Mouse (Mus musculus) embryonic facial prominence, embryonic 15.5 days (tissue): ENCODE results near the gene Tigd3. TPM values are rescaled to one million over a fixed set of nuclear protein-coding genes. Genes with fewer than 3 reads are reported as not detected.
A peak's percentile ranks its signal among the peaks of the same experiment; 100 is the strongest.

Experiments used
- ATAC-seq: fragments of 200-750 bp; cut with Nextera tagmentation; 2 replicates; pipeline ENCODE4 v1.8.0; 2017; ENCODE audit warnings: low read depth, moderate TSS enrichment; ENCODE audit not compliant: insufficient number of reproducible peaks, low FRiP score, low TSS enrichment
- H3K27ac ChIP-seq: fragments of 300-500 bp; sonication (generic); replicated peaks from 2 replicates; pipeline ENCODE4 v1.5.1; 2015; ENCODE audit warnings: mild to moderate bottlenecking, inconsistent platforms
- H3K27me3 ChIP-seq: fragments of 300-500 bp; sonication (generic); 2 replicates; pipeline ENCODE4 v1.6.1; 2015; ENCODE audit warnings: inconsistent platforms
- H3K36me3 ChIP-seq: fragments of 300-500 bp; sonication (generic); 2 replicates; pipeline ENCODE4 v1.6.1; 2015; ENCODE audit warnings: mild to moderate bottlenecking, inconsistent platforms
- H3K4me1 ChIP-seq: fragments of 300-500 bp; sonication (generic); 2 replicates; pipeline ENCODE4 v1.6.1; 2015; ENCODE audit warnings: inconsistent platforms
- H3K4me2 ChIP-seq: fragments of 300-500 bp; sonication (generic); replicated peaks from 2 replicates; pipeline ENCODE4 v1.6.1; 2015; ENCODE audit warnings: mild to moderate bottlenecking, inconsistent platforms
- H3K4me3 ChIP-seq: fragments of 300-500 bp; sonication (generic); replicated peaks from 2 replicates; pipeline ENCODE4 v1.5.1; 2015; ENCODE audit warnings: mild to moderate bottlenecking, inconsistent platforms
- H3K9ac ChIP-seq: fragments of 300-500 bp; sonication (generic); 2 replicates; pipeline ENCODE4 v1.6.1; 2015; ENCODE audit warnings: inconsistent platforms
- H3K9me3 ChIP-seq: fragments of 300-500 bp; sonication (generic); replicated peaks from 2 replicates; pipeline ENCODE4 v1.6.1; 2016; ENCODE audit warnings: inconsistent platforms
- WGBS: fragments of 180-500 bp; shearing (Covaris S2); methylation state at CpG from one replicate; pipeline ENCODE4 v1.1.7; 2015; 5-methylcytosine and 5-hydroxymethylcytosine counted together
- polyA plus RNA-seq: library from polyadenylated mRNA; unstranded; fragments of >200 nt; fragmentation: Nextera tagmentation; extraction: Ambion mirVana; gene quantifications from 2 replicates; pipeline ENCODE4 v1.2.1, GENCODE M21; 2015

The Tigd3 gene
- polyA plus RNA-seq, 1 experiment from 2014 or later: 3.4 TPM

DNA sequence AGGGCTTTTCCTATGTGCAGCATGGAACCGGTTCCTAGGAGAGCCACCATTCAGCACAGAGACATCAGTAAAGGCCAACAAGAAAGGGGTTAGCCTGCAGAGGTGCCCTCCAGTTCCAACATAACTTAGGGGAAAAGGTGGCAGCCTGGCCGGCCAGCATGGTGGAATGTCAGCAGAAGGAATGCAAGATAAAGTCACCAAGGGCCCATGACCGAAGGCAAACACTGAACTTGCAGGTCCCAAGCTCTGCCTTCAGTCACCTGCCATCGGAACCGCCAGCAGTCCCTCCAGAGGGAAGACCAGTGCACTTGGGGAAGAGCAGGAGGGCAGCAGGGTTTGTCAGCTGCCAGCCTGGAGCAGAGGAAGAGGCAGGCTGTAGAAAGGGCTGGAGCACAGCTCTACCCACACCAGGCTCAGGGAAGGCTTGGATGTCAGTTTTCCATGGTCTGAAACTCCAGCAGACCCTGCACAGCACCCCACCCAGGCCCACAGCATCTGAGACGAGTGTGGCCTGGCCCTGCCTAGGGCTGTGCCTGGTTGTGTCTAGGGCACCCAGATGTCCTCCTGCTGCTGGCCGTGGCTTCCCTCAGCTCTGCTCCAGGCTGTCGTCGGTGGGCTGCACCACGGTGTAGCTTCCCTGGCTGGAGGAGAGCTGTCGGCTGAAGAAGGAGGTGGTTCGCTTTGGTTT, 41.8 kb downstream of the Tigd3 start:
- Histone ChIP-seq H3K36me3 (peaks cover 46% of the 10 kb centered on the region), H3K4me1 (peaks cover 41% of the 10 kb centered on the region), H3K9ac (no peak overlapping the region), H3K4me3 (no peak overlapping the region), H3K4me2 (no peak overlapping the region), H3K27me3 (no peaks in the 10 kb centered on the region), H3K27ac (peak overlapping the region; percentile 45; the same call in 1 of the 2 replicates), H3K9me3 (no peaks in the 10 kb centered on the region)
- ATAC-seq: no peak
- WGBS: 81% methylated on average over 12 of the region's 12 CpGs

DNA sequence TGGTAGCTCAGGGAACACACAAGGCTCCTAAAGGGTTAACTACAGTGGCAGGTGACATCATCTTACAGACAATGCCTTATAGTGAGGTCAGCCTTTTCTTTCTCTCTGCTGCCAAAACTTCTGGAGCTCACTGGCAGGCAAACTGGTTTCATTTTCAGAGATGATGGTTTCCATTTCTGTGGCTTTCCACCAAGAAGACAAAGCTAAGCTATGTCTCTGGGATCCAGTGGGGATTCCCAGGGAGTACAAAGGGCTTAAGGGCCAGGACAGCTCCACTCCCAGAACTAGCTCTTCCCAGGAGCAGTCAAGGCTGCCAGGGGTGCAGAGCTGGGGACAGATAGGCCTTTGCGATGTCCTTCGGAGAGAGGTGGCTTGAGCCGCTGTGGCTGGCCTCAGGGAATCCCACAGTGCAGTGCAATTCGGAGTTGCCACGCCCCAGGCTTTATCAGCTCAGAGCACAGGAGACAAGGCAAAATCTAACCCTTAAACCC, 42.4 kb downstream of the Tigd3 start:
- peaks cover 47% of the 10 kb centered on the region for H3K4me1 ChIP-seq
- ATAC-seq: no peak
- no peak overlapping the region for H3K4me2 ChIP-seq
- WGBS: 64% methylated on average over 5 of the region's 5 CpGs
- no peaks in the 10 kb centered on the region for H3K27me3 ChIP-seq
- peak overlapping the region; percentile 45 for H3K27ac ChIP-seq
- H3K9me3 ChIP-seq: no peaks in the 10 kb centered on the region
- no peak overlapping the region for H3K9ac ChIP-seq
- H3K36me3 ChIP-seq: peaks cover 40% of the 10 kb centered on the region
- H3K4me3 ChIP-seq: no peak overlapping the region

DNA sequence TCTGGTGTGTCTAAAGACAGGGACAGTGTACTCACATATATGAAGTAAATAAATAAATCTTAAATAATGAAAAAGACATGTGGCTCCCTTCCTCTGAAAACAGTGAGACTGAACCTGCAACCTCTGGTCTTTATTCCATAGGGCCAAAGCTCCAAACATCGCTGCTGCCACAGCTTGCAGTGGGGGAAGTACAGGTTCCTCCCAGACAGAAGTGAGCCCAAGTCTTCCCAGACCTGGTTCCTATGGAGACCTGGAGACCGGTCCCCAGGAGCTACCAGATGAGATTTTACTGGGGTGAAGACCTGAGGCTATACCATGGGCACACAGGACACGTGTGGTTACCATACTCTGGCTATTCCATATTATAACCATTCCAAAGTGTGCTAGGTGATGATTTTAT, 43.1 kb downstream of the Tigd3 start:
- WGBS: 84% methylated on average over 3 of the region's 3 CpGs
- H3K9ac ChIP-seq: no peak overlapping the region
- no peak for ATAC-seq
- H3K4me2 ChIP-seq: no peak overlapping the region
- H3K27me3 ChIP-seq: no peaks in the 10 kb centered on the region
- H3K4me3 ChIP-seq: no peak overlapping the region
- no peaks in the 10 kb centered on the region for H3K9me3 ChIP-seq
- H3K36me3 ChIP-seq: peaks cover 33% of the 10 kb centered on the region
- no peak overlapping the region for H3K27ac ChIP-seq
- H3K4me1 ChIP-seq: peaks cover 53% of the 10 kb centered on the region

DNA sequence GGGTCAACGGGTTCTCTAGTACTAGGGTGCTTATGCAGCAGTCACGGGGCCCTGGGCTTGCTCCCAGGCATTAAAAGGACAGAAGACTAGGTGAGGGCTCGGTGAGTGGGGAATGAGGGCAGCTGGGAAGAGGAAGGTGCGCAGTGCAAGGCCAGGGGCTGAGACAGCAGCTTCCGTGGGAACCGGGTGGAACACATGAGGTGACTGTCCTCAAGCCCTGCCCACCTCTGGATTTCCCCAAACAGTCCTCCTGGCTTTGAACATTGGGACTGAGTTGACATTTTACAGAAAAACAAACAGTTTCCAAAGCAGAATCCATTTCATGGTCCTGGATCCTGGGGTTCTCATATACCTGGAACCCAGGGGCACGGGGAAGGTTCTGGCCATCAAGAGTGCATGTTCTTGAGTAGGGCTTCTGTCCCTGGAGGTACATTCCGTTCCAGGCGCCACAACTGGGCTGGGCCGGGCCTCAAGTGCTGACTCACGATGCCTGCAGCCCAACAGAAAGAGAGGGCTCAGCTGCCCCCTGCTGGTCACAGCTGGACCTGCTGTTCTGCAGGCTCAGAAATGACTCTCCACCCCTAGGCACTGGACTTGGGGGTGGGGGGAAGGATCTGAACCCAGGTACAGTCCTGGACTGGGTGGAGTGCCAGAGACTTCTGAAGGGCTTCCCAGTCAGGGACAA, 44.0 kb downstream of the Tigd3 start:
- Histone ChIP-seq H3K4me2 (no peak overlapping the region; the same call in 1 of the 2 replicates), H3K27ac (peak overlapping the region; percentile 99), H3K36me3 (peaks cover 24% of the 10 kb centered on the region), H3K9ac (no peak overlapping the region), H3K4me1 (peaks cover 58% of the 10 kb centered on the region), H3K4me3 (no peak overlapping the region), H3K9me3 (no peaks in the 10 kb centered on the region), H3K27me3 (no peaks in the 10 kb centered on the region)
- WGBS: 27% methylated on average over 11 of the region's 11 CpGs
- 0 out of 2 replicates have a peak, but pooled peaks have one; percentile 15 for ATAC-seq

DNA sequence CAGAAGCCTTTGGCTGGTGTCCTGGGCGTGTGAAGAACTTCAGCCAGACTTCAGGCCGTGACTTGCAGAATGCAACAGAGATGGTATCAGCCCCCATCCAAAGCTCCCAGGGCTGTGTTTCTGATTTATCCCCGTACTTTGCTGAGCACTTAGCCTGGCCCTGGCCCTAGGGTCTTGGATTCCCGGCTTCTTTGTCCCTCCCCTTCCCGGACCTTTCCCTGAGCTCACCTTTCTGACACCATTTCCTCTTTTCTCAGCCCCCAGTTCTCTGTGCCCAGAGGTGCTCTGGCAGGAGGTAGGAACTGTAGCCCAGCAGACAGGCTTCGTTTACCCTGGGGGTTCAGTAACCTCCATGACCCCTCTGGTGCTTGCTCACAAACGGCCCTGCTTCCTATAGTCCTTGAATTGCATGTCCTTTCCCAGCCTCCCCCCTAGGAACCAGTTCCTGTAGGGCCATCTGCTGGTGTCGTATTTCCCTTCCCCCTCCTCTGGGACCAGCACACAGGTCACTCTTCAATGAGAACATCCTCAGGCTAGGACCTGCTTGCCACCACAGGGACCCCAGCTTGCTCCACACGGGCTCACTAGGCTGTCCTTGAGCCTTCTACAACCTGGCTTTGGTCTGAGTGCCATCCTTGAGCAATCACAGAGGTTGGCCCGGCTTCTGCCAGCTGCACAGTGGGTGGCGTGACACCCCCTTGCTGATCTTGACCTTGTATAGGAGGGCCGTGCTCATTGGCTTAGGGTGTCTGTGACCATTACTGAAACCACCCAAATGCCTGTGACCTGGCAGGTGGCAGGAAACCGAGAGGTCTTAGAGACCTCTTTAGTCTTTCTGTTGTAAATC, 44.9 kb downstream of the Tigd3 start:
- H3K4me3 ChIP-seq: no peak overlapping the region
- ATAC-seq: no peak
- peaks cover 68% of the 10 kb centered on the region for H3K4me1 ChIP-seq
- H3K36me3 ChIP-seq: peaks cover 20% of the 10 kb centered on the region
- H3K9ac ChIP-seq: peak overlapping the region; percentile 26; the same call in 1 of the 2 replicates
- no peaks in the 10 kb centered on the region for H3K27me3 ChIP-seq
- H3K27ac ChIP-seq: peak overlapping the region; percentile 99
- peak overlapping the region; percentile 63 for H3K4me2 ChIP-seq
- no peaks in the 10 kb centered on the region for H3K9me3 ChIP-seq
- WGBS: 32% methylated on average over 13 of the region's 13 CpGs

DNA sequence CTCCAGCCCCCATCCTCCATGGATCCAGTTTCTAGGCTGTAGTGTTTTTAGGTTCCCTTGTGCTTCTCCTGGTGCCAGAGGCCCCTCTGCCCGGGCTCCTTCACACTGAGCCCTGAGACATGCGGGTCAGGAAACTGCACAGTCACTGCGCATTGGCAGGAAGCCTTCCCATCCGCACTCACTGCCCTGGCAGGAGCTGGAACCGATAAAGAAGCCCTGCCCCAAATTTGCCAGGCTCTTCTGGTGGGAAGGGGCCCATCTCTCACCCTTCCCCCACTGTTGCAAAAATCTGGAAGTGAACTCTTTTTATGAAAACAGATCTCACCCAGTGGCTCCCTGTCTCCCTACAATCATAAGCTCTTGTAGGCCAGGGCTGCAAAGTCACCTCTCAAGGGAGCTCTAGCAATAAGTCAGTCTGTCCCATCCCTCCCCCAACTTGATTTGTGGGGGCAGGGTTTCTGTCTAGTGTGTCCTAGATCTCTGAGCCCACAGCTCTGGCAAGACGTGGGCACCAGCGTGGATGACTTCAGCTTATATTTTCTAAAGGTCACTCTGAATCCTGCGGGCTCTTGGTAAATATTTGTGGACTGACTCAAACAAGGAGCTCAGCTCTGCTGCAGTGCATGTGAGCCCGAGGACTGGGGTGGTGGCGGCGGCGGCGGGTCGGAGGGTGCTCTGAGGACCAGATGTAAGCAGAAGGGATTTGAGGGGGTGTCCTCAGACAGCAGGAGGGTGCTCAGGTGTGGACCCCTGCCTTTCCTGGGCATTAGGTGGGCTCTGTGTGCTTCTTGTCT, 45.7 kb downstream of the Tigd3 start:
- Histone ChIP-seq H3K9ac (no peak overlapping the region), H3K4me3 (no peak overlapping the region), H3K4me1 (peaks cover 76% of the 10 kb centered on the region), H3K27ac (peak overlapping the region; percentile 99), H3K9me3 (no peaks in the 10 kb centered on the region), H3K4me2 (peak overlapping the region; percentile 63), H3K27me3 (no peaks in the 10 kb centered on the region), H3K36me3 (peaks cover 19% of the 10 kb centered on the region)
- no peak for ATAC-seq
- WGBS: 32% methylated on average over 14 of the region's 14 CpGs

DNA sequence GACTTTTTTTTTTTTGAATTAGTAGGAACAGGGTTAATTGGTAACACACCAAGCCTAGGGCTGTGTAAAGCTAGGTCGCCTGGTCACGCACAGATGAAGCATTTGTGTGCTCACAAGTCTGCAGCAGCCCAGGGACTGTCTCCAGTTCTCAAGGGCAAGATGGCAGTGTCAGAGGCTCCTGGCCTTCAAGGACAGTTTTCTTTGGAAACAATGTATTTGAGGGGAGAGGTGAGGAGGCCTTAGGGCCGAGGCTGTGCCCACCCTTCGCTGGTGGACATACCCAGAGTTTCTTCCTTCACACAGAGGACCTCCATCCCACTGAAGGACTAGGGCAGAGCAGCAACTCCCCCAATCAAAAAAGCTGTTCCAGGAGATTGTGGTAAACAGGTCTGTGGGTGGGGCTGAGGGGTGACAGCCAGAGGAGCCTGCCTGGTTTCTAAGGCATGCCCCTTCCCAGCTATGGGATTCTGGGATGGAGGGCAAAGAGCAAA, 46.6 kb downstream of the Tigd3 start:
- peak overlapping the region; percentile 99 for H3K27ac ChIP-seq
- H3K4me1 ChIP-seq: peaks cover 85% of the 10 kb centered on the region
- H3K4me3 ChIP-seq: no peak overlapping the region

DNA sequence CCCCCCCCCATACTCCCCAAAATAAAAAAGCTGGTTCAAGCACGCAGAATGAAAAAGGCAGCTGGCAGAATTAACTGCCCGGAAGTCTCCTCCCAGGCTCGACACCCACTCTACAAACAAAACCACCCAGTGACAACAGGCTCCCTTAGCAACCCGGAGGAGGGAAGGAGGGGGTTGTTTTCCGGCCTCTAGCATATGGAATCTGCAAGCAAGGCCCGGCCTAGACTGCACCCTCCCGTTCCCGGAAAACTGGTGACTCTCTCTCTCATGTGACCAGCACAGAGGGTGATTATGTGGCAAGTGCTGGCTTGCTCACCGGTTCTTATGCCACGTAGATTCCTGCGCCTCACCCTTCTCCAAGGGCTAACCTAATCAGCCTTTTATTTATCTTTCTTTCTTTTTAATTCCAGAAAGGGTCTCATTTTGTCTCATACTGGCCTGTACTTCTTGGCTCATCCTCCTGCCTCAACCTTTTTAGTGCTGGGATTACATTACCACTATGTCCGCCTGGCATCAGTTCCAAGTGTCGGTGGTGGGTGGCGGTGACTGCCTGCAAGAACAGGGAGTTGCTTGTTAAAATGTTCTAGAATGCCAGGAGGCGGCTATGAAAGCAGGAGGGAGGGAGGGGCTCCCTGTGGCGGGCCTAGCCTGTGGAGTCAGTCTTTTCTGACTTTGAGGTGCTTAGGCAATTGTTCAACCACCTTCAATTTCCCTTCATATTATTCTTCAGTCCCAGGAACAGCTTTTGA, 47.2 kb downstream of the Tigd3 start:
- 2% methylated on average over 16 of the region's 16 CpGs for WGBS
- Histone ChIP-seq H3K9me3 (no peaks in the 10 kb centered on the region), H3K4me2 (peak overlapping the region; percentile 63), H3K9ac (peak overlapping the region; percentile 18; the same call in 1 of the 2 replicates), H3K27me3 (no peaks in the 10 kb centered on the region), H3K4me3 (peak overlapping the region; percentile 45), H3K36me3 (0 out of 2 replicates have a peak, but pooled peaks cover 6% of the 10 kb centered on the region), H3K27ac (peak overlapping the region; percentile 99), H3K4me1 (peaks cover 90% of the 10 kb centered on the region)
- ATAC-seq: peak; percentile 84

More for the DNA sequence above, 46.6 kb downstream of the Tigd3 start:
- H3K4me2 ChIP-seq: peak overlapping the region; percentile 63
- no peaks in the 10 kb centered on the region for H3K27me3 ChIP-seq
- no peak overlapping the region for H3K9ac ChIP-seq
- H3K36me3 ChIP-seq: peaks cover 10% of the 10 kb centered on the region
- ATAC-seq: no peak
- WGBS: 33% methylated on average over 4 of the region's 4 CpGs
- H3K9me3 ChIP-seq: no peaks in the 10 kb centered on the region

DNA sequence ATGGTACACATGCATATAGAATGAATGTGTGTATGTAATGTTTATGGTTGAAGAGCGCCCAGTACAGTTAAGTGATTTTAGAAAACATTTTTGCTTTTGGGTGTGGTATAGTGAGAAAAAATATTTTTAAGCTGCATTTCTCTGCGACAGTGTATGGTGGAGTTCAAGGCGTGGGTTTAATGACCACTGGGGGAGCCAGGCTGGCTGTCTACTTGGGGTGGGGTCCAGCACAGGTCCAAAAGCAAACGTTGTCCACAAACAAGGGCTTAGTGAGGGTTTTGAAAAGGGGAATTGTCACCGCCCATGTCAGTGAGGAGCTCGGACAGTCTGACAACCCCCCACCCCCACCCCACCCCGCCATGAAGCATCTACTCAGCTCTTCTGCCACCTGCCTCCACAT, 47.8 kb downstream of the Tigd3 start:
- peak overlapping the region; percentile 63 for H3K4me2 ChIP-seq
- peak overlapping the region; percentile 99 for H3K27ac ChIP-seq
- WGBS: 1% methylated on average over 7 of the region's 7 CpGs
- ATAC-seq: peak; percentile 5
- peak overlapping the region; percentile 10; the same call in 1 of the 2 replicates for H3K9ac ChIP-seq
- peak overlapping the region; percentile 45 for H3K4me3 ChIP-seq
- H3K27me3 ChIP-seq: no peaks in the 10 kb centered on the region
- 0 out of 2 replicates have a peak, but pooled peaks cover 4% of the 10 kb centered on the region for H3K36me3 ChIP-seq
- no peaks in the 10 kb centered on the region for H3K9me3 ChIP-seq
- peaks cover 90% of the 10 kb centered on the region for H3K4me1 ChIP-seq
